Mouse (Mus musculus) CH12.LX (cell line): ENCODE measurements at regions not wholly inside any gene's neighbourhood (a gene's known extent, or its start where the extent isn't known, plus 50 kb on each side); places are given as distances from the start of the nearest gene placed in this dataset.

ENCODE experiments used
- CTCF ChIP-seq, 2 experiments: IDR thresholded peaks in 1 of 2; conservative IDR thresholded peaks in 1 of 2; 2 replicates each; pipeline ENCODE4 v1.5.1; 2011 to 2012; ENCODE audit warnings: low read depth in 2 of 2, low read length in 2 of 2, improper control_type of control experiment in 1 of 2, inconsistent platforms in 1 of 2, mild to moderate bottlenecking in 1 of 2, moderate library complexity in 1 of 2
- ELF1 ChIP-seq: IDR thresholded peaks from 2 replicates; pipeline ENCODE4 v1.6.1; 2014; ENCODE audit warnings: low read depth, mild to moderate bottlenecking, inconsistent platforms, low read length, improper control_type of control experiment
- ETS1 ChIP-seq: conservative IDR thresholded peaks from 2 replicates; pipeline ENCODE4 v1.6.1; 2012; ENCODE audit warnings: low read depth, mild to moderate bottlenecking, inconsistent platforms, low read length, improper control_type of control experiment, moderate library complexity
- RAD21 ChIP-seq: IDR thresholded peaks from 2 replicates; pipeline ENCODE4 v1.6.1; 2011; ENCODE audit warnings: low read depth, mild to moderate bottlenecking, low read length, improper control_type of control experiment, moderate library complexity

- TF ChIP-seq CTCF (conservative IDR thresholded peaks at IDR 0.05 in 1 of 2, IDR thresholded peaks at IDR 0.05 in 1 of 2; ENCODE audit: low read depth in 2 of 2, low read length in 2 of 2) (no peak), RAD21 (no peak), ETS1 (no peak), ELF1 (no peak)
Observed at GRCm38 (mm10) chr1:78882455-78882854, 65.9 kb downstream of the Kcne4 start.
